In the genomic region with DNA sequence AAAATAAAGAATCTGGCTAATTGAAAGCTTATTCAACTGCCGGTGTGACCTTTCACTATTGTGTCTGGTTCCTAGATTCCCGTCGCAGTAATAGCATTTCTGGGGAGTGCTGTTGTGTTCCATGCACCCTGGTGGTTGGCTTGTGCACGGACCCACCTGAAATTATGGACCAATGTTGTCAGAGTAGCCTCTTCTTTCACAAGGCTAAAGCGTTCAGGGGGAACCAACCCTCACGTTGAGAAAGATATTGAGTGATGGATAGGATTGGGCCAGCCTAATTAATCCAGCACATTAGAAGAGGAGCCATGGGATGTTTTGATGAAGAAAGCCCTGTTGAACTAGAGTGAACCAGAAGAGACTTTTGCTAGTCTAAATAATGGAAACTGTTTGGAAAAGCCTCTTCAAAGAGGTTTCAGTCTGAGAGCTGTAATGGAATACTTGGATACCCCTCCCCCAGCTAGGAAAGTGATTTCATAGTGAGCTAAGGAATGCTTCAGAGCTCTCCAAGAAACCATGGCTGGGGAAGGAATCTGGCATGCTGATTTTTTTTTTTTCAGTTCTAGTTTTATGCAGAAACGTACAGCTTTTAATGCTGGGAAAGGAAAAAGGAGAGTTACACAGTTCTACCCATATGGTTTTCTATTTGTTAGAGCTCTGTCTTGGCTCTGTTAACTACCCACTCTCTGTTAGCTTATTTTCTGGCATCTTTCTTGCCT, we compare ENCODE assay signal across 9 mouse cellular contexts.
DNase-seq lines count a peak whose midpoint lies in the region; ATAC-seq lines count a peak whose summit lies in the region.
"Had no signal": no experiment of that assay in that cellular context is flagged by ENCODE, and none has a peak within 500 bp of the region (broad histone marks: within the 10 kb centered on the region; RNA-seq: fewer than 3 reads in every experiment).

No protein-coding gene starts in this region.

- no peaks in the 10 kb centered on the region for H3K27me3 ChIP-seq in neural tube, embryonic 13.5 days
- H3K27me3 ChIP-seq in hindbrain, embryonic 15.5 days, result no peaks in the 10 kb centered on the region
- H3K27me3 ChIP-seq in stomach, embryonic 15.5 days (replicated peaks), result no peaks in the 10 kb centered on the region

- H3K4me3 ChIP-seq in neural tube, embryonic 13.5 days, result no peak overlapping the region
- no peak overlapping the region for H3K4me3 ChIP-seq in hindbrain, embryonic 15.5 days
- H3K4me3 ChIP-seq in stomach, embryonic 15.5 days (replicated peaks), result no peak overlapping the region

- WGBS in neural tube, embryonic 13.5 days, result 60% methylated on average over 7 of the region's 7 CpGs
- 48% methylated on average over 7 of the region's 7 CpGs for whole genome bisulfite sequencing in hindbrain, embryonic 15.5 days
- WGBS in stomach, embryonic 15.5 days, result 32% methylated on average over 7 of the region's 7 CpGs

- no peaks in the 10 kb centered on the region for H3K9me3 ChIP-seq in neural tube, embryonic 13.5 days
- no peaks in the 10 kb centered on the region for H3K9me3 ChIP-seq in hindbrain, embryonic 15.5 days
- no peaks in the 10 kb centered on the region for H3K9me3 ChIP-seq in stomach, embryonic 15.5 days

- H3K36me3 ChIP-seq in neural tube, embryonic 13.5 days, result no peaks in the 10 kb centered on the region
- H3K36me3 ChIP-seq in hindbrain, embryonic 15.5 days, result no peaks in the 10 kb centered on the region
- no peaks in the 10 kb centered on the region for H3K36me3 ChIP-seq in stomach, embryonic 15.5 days

- peaks cover 14% of the 10 kb centered on the region for H3K4me1 ChIP-seq in neural tube, embryonic 13.5 days (replicated peaks)
- H3K4me1 ChIP-seq in hindbrain, embryonic 15.5 days (replicated peaks), result peaks cover 11% of the 10 kb centered on the region; the same call in 1 of the 2 replicates
- peaks cover 5% of the 10 kb centered on the region; the same call in 1 of the 2 replicates for H3K4me1 ChIP-seq in stomach, embryonic 15.5 days

- no peak overlapping the region for H3K9ac ChIP-seq in neural tube, embryonic 13.5 days
- no peak overlapping the region for H3K9ac ChIP-seq in hindbrain, embryonic 15.5 days
- H3K9ac ChIP-seq in stomach, embryonic 15.5 days, result no peak overlapping the region
- H3K9ac ChIP-seq: liver, postnatal 0 days had no signal

- H3K27ac ChIP-seq in neural tube, embryonic 13.5 days (replicated peaks), result peak overlapping the region; percentile 71
- H3K27ac ChIP-seq in hindbrain, embryonic 15.5 days (replicated peaks), result peak overlapping the region; percentile 56
- H3K27ac ChIP-seq in stomach, embryonic 15.5 days, result peak overlapping the region; percentile 77

- H3K4me2 ChIP-seq in neural tube, embryonic 13.5 days, result no peak overlapping the region
- H3K4me2 ChIP-seq in hindbrain, embryonic 15.5 days, result no peak overlapping the region
- no peak overlapping the region for H3K4me2 ChIP-seq in stomach, embryonic 15.5 days

- peak; percentile 88 for ATAC-seq in frontal cortex, adult (ENCODE audit: low TSS enrichment)
- 0 out of 2 replicates have a peak, but pooled peaks have one; percentile 24 for ATAC-seq in neural tube, embryonic 13.5 days (ENCODE audit: low read depth)
- ATAC-seq in hindbrain, embryonic 15.5 days (ENCODE audit: low FRiP score, low read depth), result peak; percentile 28; the same call in 1 of the 2 replicates
- ATAC-seq in stomach, embryonic 15.5 days (ENCODE audit: insufficient read depth, low FRiP score, low read depth), result peak; percentile 68; the same call in 1 of the 2 replicates
- ATAC-seq: liver, postnatal 0 days had no signal

- no peak for DNase-seq in frontal cortex, postnatal 14 days (ENCODE audit: low spot score in 2 of 2)
- DNase-seq in neural tube, embryonic 10.5 days (ENCODE audit: extremely low spot score, low spot score), result no peak
- DNase-seq in urinary bladder, adult 18-20 months (ENCODE audit: low spot score in 2 of 2), result no peak
- DNase-seq in cerebellum, postnatal 4 days (ENCODE audit: low spot score in 2 of 2), result no peak
- DNase-seq: liver, postnatal 0 days had no signal

Comparison
In these comparisons a context has a peak if more than half of its experiments do, and no peak if none do; other contexts are left out.
1. ATAC-seq: peak in every context shown above with its lines; median percentile 88 in frontal cortex, adult; 68 in stomach, embryonic 15.5 days; 28 in hindbrain, embryonic 15.5 days; 24 in neural tube, embryonic 13.5 days.